Mouse (Mus musculus) neural tube, embryonic 15.5 days (tissue): ENCODE data around the gene Bri3. TPM values are rescaled to one million over a fixed set of nuclear protein-coding genes. Genes with fewer than 3 reads are reported as not detected.
A peak's percentile ranks its signal among the peaks of the same experiment; 100 is the strongest.

Experiments
- ATAC-seq: fragments of 200-750 bp; cut with Nextera tagmentation; 2 replicates; pipeline ENCODE4 v1.8.0; 2017; ENCODE audit warnings: mild to moderate bottlenecking, moderate TSS enrichment, moderate library complexity; ENCODE audit not compliant: low FRiP score
- H3K27ac ChIP-seq: fragments of 300-500 bp; sonication (generic); replicated peaks from 2 replicates; pipeline ENCODE4 v1.5.1; 2015; ENCODE audit warnings: mild to moderate bottlenecking, inconsistent platforms
- H3K27me3 ChIP-seq: fragments of 300-500 bp; sonication (generic); replicated peaks from 2 replicates; pipeline ENCODE4 v1.6.1; 2015; ENCODE audit warnings: inconsistent platforms
- H3K36me3 ChIP-seq: fragments of 300-500 bp; sonication (generic); 2 replicates; pipeline ENCODE4 v1.6.1; 2015; ENCODE audit warnings: inconsistent platforms
- H3K4me1 ChIP-seq: fragments of 300-500 bp; sonication (generic); 2 replicates; pipeline ENCODE4 v1.6.1; 2015; ENCODE audit warnings: inconsistent platforms
- H3K4me2 ChIP-seq: fragments of 300-500 bp; sonication (generic); 2 replicates; pipeline ENCODE4 v1.6.1; 2015; ENCODE audit warnings: inconsistent platforms, mild to moderate bottlenecking, moderate library complexity
- H3K4me3 ChIP-seq: fragments of 300-500 bp; sonication (generic); replicated peaks from 2 replicates; pipeline ENCODE4 v1.5.1; 2015; ENCODE audit warnings: mild to moderate bottlenecking, inconsistent platforms
- H3K9ac ChIP-seq: fragments of 300-500 bp; sonication (generic); replicated peaks from 2 replicates; pipeline ENCODE4 v1.6.1; 2015; ENCODE audit warnings: mild to moderate bottlenecking, inconsistent platforms
- H3K9me3 ChIP-seq: fragments of 300-500 bp; sonication (generic); replicated peaks from 2 replicates; pipeline ENCODE4 v1.6.1; 2016; ENCODE audit warnings: inconsistent platforms
- WGBS: fragments of 180-500 bp; shearing (Covaris S2); methylation state at CpG from one replicate; pipeline ENCODE4 v1.1.7; 2015; ENCODE audit warnings: mixed read lengths; 5-methylcytosine and 5-hydroxymethylcytosine counted together
- polyA plus RNA-seq: library from polyadenylated mRNA; unstranded; fragments of >200 nt; fragmentation: Nextera tagmentation; extraction: Ambion mirVana; gene quantifications from 2 replicates; pipeline ENCODE4 v1.2.1, GENCODE M21; 2015

The Bri3 gene
- polyA plus RNA-seq, 1 experiment from 2014 or later = 106 TPM

- Histone ChIP-seq H3K9ac (no peak overlapping the region), H3K4me1 (peaks cover 8% of the 10 kb centered on the region), H3K4me3 (no peak overlapping the region), H3K4me2 (no peak overlapping the region), H3K27me3 (no peaks in the 10 kb centered on the region), H3K27ac (no peak overlapping the region), H3K9me3 (no peaks in the 10 kb centered on the region), H3K36me3 (no peaks in the 10 kb centered on the region)
- 99% methylated on average over 10 of the region's 10 CpGs for whole genome bisulfite sequencing
- ATAC-seq = no peak
These were observed 166.4 kb downstream of the Bri3 start for GRCm38 (mm10) chr5:144410666-144411065.

GRCm38 (mm10) chr5:144411702-144412101, 167.5 kb downstream of the Bri3 start:
- no peak overlapping the region for H3K9ac ChIP-seq
- no peaks in the 10 kb centered on the region for H3K36me3 ChIP-seq
- peak overlapping the region; percentile 48; the same call in 1 of the 2 replicates for H3K27ac ChIP-seq
- WGBS = 21% methylated on average over 5 of the region's 5 CpGs
- no peak for ATAC-seq
- H3K4me1 ChIP-seq = peaks cover 8% of the 10 kb centered on the region
- H3K4me3 ChIP-seq = no peak overlapping the region
- no peaks in the 10 kb centered on the region for H3K27me3 ChIP-seq
- no peaks in the 10 kb centered on the region for H3K9me3 ChIP-seq
- no peak overlapping the region for H3K4me2 ChIP-seq

GRCm38 (mm10) chr5:144412781-144413180, 168.5 kb downstream of the Bri3 start:
- ATAC-seq = no peak

GRCm38 (mm10) chr5:144418456-144418855, 174.2 kb downstream of the Bri3 start:
- no peak overlapping the region for H3K4me3 ChIP-seq

More at GRCm38 (mm10) chr5:144412781-144413180, 168.5 kb downstream of the Bri3 start:
- H3K27me3 ChIP-seq = no peaks in the 10 kb centered on the region
- no peak overlapping the region for H3K4me3 ChIP-seq
- H3K9ac ChIP-seq = no peak overlapping the region
- H3K4me2 ChIP-seq = no peak overlapping the region
- no peak overlapping the region for H3K27ac ChIP-seq
- H3K9me3 ChIP-seq = no peaks in the 10 kb centered on the region
- H3K36me3 ChIP-seq = no peaks in the 10 kb centered on the region
- 80% methylated on average over 4 of the region's 4 CpGs for WGBS
- H3K4me1 ChIP-seq = peaks cover 8% of the 10 kb centered on the region

GRCm38 (mm10) chr5:144420001-144420400, 175.8 kb downstream of the Bri3 start:
- H3K9me3 ChIP-seq = no peaks in the 10 kb centered on the region
- H3K4me1 ChIP-seq = no peaks in the 10 kb centered on the region
- 87% methylated on average over 8 of the region's 8 CpGs for WGBS
- no peak overlapping the region for H3K4me3 ChIP-seq
- H3K27me3 ChIP-seq = no peaks in the 10 kb centered on the region
- no peaks in the 10 kb centered on the region for H3K36me3 ChIP-seq
- ATAC-seq = no peak
- no peak overlapping the region for H3K4me2 ChIP-seq
- no peak overlapping the region for H3K9ac ChIP-seq
- H3K27ac ChIP-seq = no peak overlapping the region

More at GRCm38 (mm10) chr5:144418456-144418855, 174.2 kb downstream of the Bri3 start:
- H3K4me1 ChIP-seq = no peaks in the 10 kb centered on the region
- H3K9ac ChIP-seq = no peak overlapping the region
- WGBS = 92% methylated on average over 12 of the region's 12 CpGs
- no peak overlapping the region for H3K27ac ChIP-seq
- H3K36me3 ChIP-seq = no peaks in the 10 kb centered on the region
- no peak overlapping the region for H3K4me2 ChIP-seq
- ATAC-seq = no peak
- no peaks in the 10 kb centered on the region for H3K27me3 ChIP-seq
- no peaks in the 10 kb centered on the region for H3K9me3 ChIP-seq

GRCm38 (mm10) chr5:144426697-144427096, 182.5 kb downstream of the Bri3 start:
- Histone ChIP-seq H3K27me3 (no peaks in the 10 kb centered on the region), H3K4me2 (no peak overlapping the region)
- WGBS = 79% methylated on average over 3 of the region's 3 CpGs

GRCm38 (mm10) chr5:144427861-144428260, 183.6 kb downstream of the Bri3 start:
- no peak overlapping the region for H3K4me3 ChIP-seq

More at GRCm38 (mm10) chr5:144426697-144427096, 182.5 kb downstream of the Bri3 start:
- peaks cover 2% of the 10 kb centered on the region; the same call in 1 of the 2 replicates for H3K4me1 ChIP-seq
- H3K36me3 ChIP-seq = no peaks in the 10 kb centered on the region
- H3K9ac ChIP-seq = no peak overlapping the region
- no peak overlapping the region for H3K4me3 ChIP-seq
- H3K27ac ChIP-seq = no peak overlapping the region
- no peaks in the 10 kb centered on the region for H3K9me3 ChIP-seq
- ATAC-seq = no peak

GRCm38 (mm10) chr5:144431481-144431880, 187.2 kb downstream of the Bri3 start:
- no peaks in the 10 kb centered on the region for H3K36me3 ChIP-seq
- no peak; the same call in 1 of the 2 replicates for ATAC-seq
- 63% methylated on average over 6 of the region's 6 CpGs for whole genome bisulfite sequencing

More at GRCm38 (mm10) chr5:144427861-144428260, 183.6 kb downstream of the Bri3 start:
- Histone ChIP-seq H3K4me2 (no peak overlapping the region), H3K9ac (no peak overlapping the region), H3K27me3 (no peaks in the 10 kb centered on the region), H3K9me3 (no peaks in the 10 kb centered on the region), H3K27ac (no peak overlapping the region), H3K36me3 (no peaks in the 10 kb centered on the region), H3K4me1 (peaks cover 3% of the 10 kb centered on the region; the same call in 1 of the 2 replicates)
- WGBS = 80% methylated on average over 9 of the region's 9 CpGs
- ATAC-seq = no peak

GRCm38 (mm10) chr5:144439286-144440040, 195.2 kb downstream of the Bri3 start:
- Histone ChIP-seq H3K4me3 (no peak overlapping the region), H3K9me3 (no peaks in the 10 kb centered on the region), H3K36me3 (no peaks in the 10 kb centered on the region), H3K27ac (no peak overlapping the region), H3K27me3 (no peaks in the 10 kb centered on the region), H3K4me2 (no peak overlapping the region), H3K9ac (no peak overlapping the region), H3K4me1 (peaks cover 8% of the 10 kb centered on the region)
- 68% methylated on average over 10 of the region's 10 CpGs for WGBS
- ATAC-seq = peak; percentile 53

More at GRCm38 (mm10) chr5:144431481-144431880, 187.2 kb downstream of the Bri3 start:
- Histone ChIP-seq H3K4me1 (peaks cover 3% of the 10 kb centered on the region; the same call in 1 of the 2 replicates), H3K4me3 (no peak overlapping the region), H3K9me3 (no peaks in the 10 kb centered on the region), H3K9ac (no peak overlapping the region), H3K4me2 (no peak overlapping the region), H3K27ac (0 out of 2 replicates have a peak overlapping the region, but pooled peaks have one; percentile 35), H3K27me3 (no peaks in the 10 kb centered on the region)

- no peak overlapping the region for H3K27ac ChIP-seq
- H3K36me3 ChIP-seq = no peaks in the 10 kb centered on the region
- H3K4me3 ChIP-seq = no peak overlapping the region
- no peaks in the 10 kb centered on the region for H3K27me3 ChIP-seq
- H3K4me1 ChIP-seq = peaks cover 8% of the 10 kb centered on the region
- no peaks in the 10 kb centered on the region for H3K9me3 ChIP-seq
- no peak overlapping the region for H3K9ac ChIP-seq
- ATAC-seq = no peak
- WGBS = 28% methylated on average over 12 of the region's 12 CpGs
- H3K4me2 ChIP-seq = no peak overlapping the region
These were observed 197.6 kb downstream of the Bri3 start for GRCm38 (mm10) chr5:144441831-144442271.

GRCm38 (mm10) chr5:144446475-144447225, 202.4 kb downstream of the Bri3 start:
- no peak overlapping the region for H3K9ac ChIP-seq
- no peak overlapping the region for H3K4me3 ChIP-seq
- H3K27ac ChIP-seq = peak overlapping the region; percentile 60
- no peak overlapping the region for H3K4me2 ChIP-seq
- 51% methylated on average over 10 of the region's 10 CpGs for WGBS
- peaks cover 8% of the 10 kb centered on the region for H3K4me1 ChIP-seq
- ATAC-seq = peak; percentile 74
- no peaks in the 10 kb centered on the region for H3K9me3 ChIP-seq
- H3K36me3 ChIP-seq = no peaks in the 10 kb centered on the region
- no peaks in the 10 kb centered on the region for H3K27me3 ChIP-seq
